Mouse (Mus musculus): Measurements from ENCODE around the gene Ccdc85b. TPM values are rescaled to one million over a fixed set of nuclear protein-coding genes. Genes with fewer than 3 reads are reported as not detected.
"Not testable (repeated sequence)": the region's sequence is repeated elsewhere in the genome, so short reads cannot be mapped to it uniquely, and the experiment has no call there.

Gene Ccdc85b
- 6.5 and 6.6 TPM in 2 replicates for polyA plus RNA-seq (2014; fragmentation: Nextera tagmentation; extraction: Ambion mirVana)

GRCm38 (mm10) chr19:5457746-5458442, at the start of gene Ccdc85b:
Gene Ccdc85b, minus strand, starts transcription at chr19:5457894.
- DNase-seq (ENCODE audit: low spot score) (no peak), ATAC-seq (replicated peaks; ENCODE audit: low FRiP score) (peak; percentile 11; the same call in 1 of the 2 replicates)
- Histone ChIP-seq H3K4me2 (ENCODE audit: low read depth, low read length, severe bottlenecking) (peak within 1 kb of the TSS; percentile 99), H3K9ac (ENCODE audit: low read length) (peak within 1 kb of the TSS; percentile 79), H3K27me3 (ENCODE audit: control insufficient read depth, insufficient read depth, low read length) (peaks cover 6% of the 10 kb centered on the region; the same call in 1 of the 2 replicates), H3K4me3 (ENCODE audit: low read depth, low read length) (peak within 1 kb of the TSS; percentile 77), H3K4me1 (replicated peaks; ENCODE audit: control insufficient read depth, insufficient read depth, low read length) (peaks cover 21% of the 10 kb centered on the region; the same call in 1 of the 2 replicates), H3K27ac (ENCODE audit: low read depth, low read length) (peak within 1 kb of the TSS; percentile 74), H3K9me3 (ENCODE audit: control insufficient read depth, low read length) (no peaks in the 10 kb centered on the region), H3K36me3 (ENCODE audit: control insufficient read depth, insufficient read depth, low read length) (no peaks in the 10 kb centered on the region)
- 18% methylated on average over 14 of the region's 14 CpGs for WGBS

GRCm38 (mm10) chr19:5503687-5504086, 46.0 kb upstream of the Ccdc85b start, which contains the start of gene 1700020D05Rik:
Gene 1700020D05Rik, minus strand, starts transcription at chr19:5503787.
- ATAC-seq (replicated peaks; ENCODE audit: low FRiP score) = no peak
- no peak within 1 kb of the TSS for H3K27ac ChIP-seq (ENCODE audit: low read depth, low read length)
- no peak for DNase-seq (ENCODE audit: low spot score)
- WGBS = 65% methylated on average over 17 of the region's 17 CpGs
- no peak within 1 kb of the TSS for H3K9ac ChIP-seq (ENCODE audit: low read length)
- no peaks in the 10 kb centered on the region for H3K4me1 ChIP-seq (replicated peaks; ENCODE audit: control insufficient read depth, insufficient read depth, low read length)
- no peak within 1 kb of the TSS for H3K4me2 ChIP-seq (ENCODE audit: low read depth, low read length, severe bottlenecking)
- H3K36me3 ChIP-seq (ENCODE audit: control insufficient read depth, insufficient read depth, low read length) = no peaks in the 10 kb centered on the region
- H3K9me3 ChIP-seq (ENCODE audit: control insufficient read depth, low read length) = no peaks in the 10 kb centered on the region; the same call in 1 of the 2 replicates
- H3K4me3 ChIP-seq (ENCODE audit: low read depth, low read length) = no peak within 1 kb of the TSS
- H3K27me3 ChIP-seq (ENCODE audit: control insufficient read depth, insufficient read depth, low read length) = no peaks in the 10 kb centered on the region

GRCm38 (mm10) chr19:5500330-5500875, 42.7 kb upstream of the Ccdc85b start:
- ATAC-seq (replicated peaks; ENCODE audit: low FRiP score) (no peak), DNase-seq (ENCODE audit: low spot score) (no peak)

GRCm38 (mm10) chr19:5496052-5496370, 38.3 kb upstream of the Ccdc85b start:
- WGBS = 90% methylated on average over 16 of the region's 16 CpGs
- DNase-seq (ENCODE audit: low spot score) = no peak
- Histone ChIP-seq H3K4me3 (ENCODE audit: low read depth, low read length) (no peak overlapping the region), H3K9me3 (ENCODE audit: control insufficient read depth, low read length) (no peaks in the 10 kb centered on the region), H3K4me2 (ENCODE audit: low read depth, low read length, severe bottlenecking) (no peak overlapping the region), H3K27me3 (ENCODE audit: control insufficient read depth, insufficient read depth, low read length) (no peaks in the 10 kb centered on the region), H3K27ac (ENCODE audit: low read depth, low read length) (no peak overlapping the region), H3K4me1 (replicated peaks; ENCODE audit: control insufficient read depth, insufficient read depth, low read length) (peaks cover 4% of the 10 kb centered on the region; the same call in 1 of the 2 replicates), H3K9ac (ENCODE audit: low read length) (no peak overlapping the region), H3K36me3 (ENCODE audit: control insufficient read depth, insufficient read depth, low read length) (peaks cover 12% of the 10 kb centered on the region)
- no peak for ATAC-seq (replicated peaks; ENCODE audit: low FRiP score)

More at GRCm38 (mm10) chr19:5500330-5500875, 42.7 kb upstream of the Ccdc85b start:
- H3K27me3 ChIP-seq (ENCODE audit: control insufficient read depth, insufficient read depth, low read length) = no peaks in the 10 kb centered on the region
- H3K4me2 ChIP-seq (ENCODE audit: low read depth, low read length, severe bottlenecking) = no peak overlapping the region
- peaks cover 3% of the 10 kb centered on the region; the same call in 1 of the 2 replicates for H3K36me3 ChIP-seq (ENCODE audit: control insufficient read depth, insufficient read depth, low read length)
- 87% methylated on average over 2 of the region's 2 CpGs for WGBS
- no peak overlapping the region for H3K4me3 ChIP-seq (ENCODE audit: low read depth, low read length)
- no peaks in the 10 kb centered on the region for H3K4me1 ChIP-seq (replicated peaks; ENCODE audit: control insufficient read depth, insufficient read depth, low read length)
- H3K27ac ChIP-seq (ENCODE audit: low read depth, low read length) = no peak overlapping the region
- no peak overlapping the region for H3K9ac ChIP-seq (ENCODE audit: low read length)
- H3K9me3 ChIP-seq (ENCODE audit: control insufficient read depth, low read length) = no peaks in the 10 kb centered on the region

GRCm38 (mm10) chr19:5495353-5496051, 37.8 kb upstream of the Ccdc85b start:
- no peak overlapping the region for H3K9ac ChIP-seq (ENCODE audit: low read length)
- H3K4me1 ChIP-seq (replicated peaks; ENCODE audit: control insufficient read depth, insufficient read depth, low read length) = peaks cover 4% of the 10 kb centered on the region; the same call in 1 of the 2 replicates
- 85% methylated on average over 12 of the region's 12 CpGs for WGBS
- H3K27ac ChIP-seq (ENCODE audit: low read depth, low read length) = no peak overlapping the region
- no peak overlapping the region for H3K4me3 ChIP-seq (ENCODE audit: low read depth, low read length)
- H3K4me2 ChIP-seq (ENCODE audit: low read depth, low read length, severe bottlenecking) = no peak overlapping the region
- no peaks in the 10 kb centered on the region for H3K9me3 ChIP-seq (ENCODE audit: control insufficient read depth, low read length)
- DNase-seq (ENCODE audit: low spot score) (no peak), ATAC-seq (replicated peaks; ENCODE audit: low FRiP score) (no peak)
- H3K36me3 ChIP-seq (ENCODE audit: control insufficient read depth, insufficient read depth, low read length) = peaks cover 12% of the 10 kb centered on the region
- no peaks in the 10 kb centered on the region for H3K27me3 ChIP-seq (ENCODE audit: control insufficient read depth, insufficient read depth, low read length)

GRCm38 (mm10) chr19:5494314-5494713, 36.6 kb upstream of the Ccdc85b start:
- H3K4me1 ChIP-seq (replicated peaks; ENCODE audit: control insufficient read depth, insufficient read depth, low read length) = peaks cover 4% of the 10 kb centered on the region; the same call in 1 of the 2 replicates
- H3K4me2 ChIP-seq (ENCODE audit: low read depth, low read length, severe bottlenecking) = no peak overlapping the region
- no peak overlapping the region for H3K4me3 ChIP-seq (ENCODE audit: low read depth, low read length)
- DNase-seq (ENCODE audit: low spot score) (no peak), ATAC-seq (replicated peaks; ENCODE audit: low FRiP score) (no peak)
- peaks cover 12% of the 10 kb centered on the region for H3K36me3 ChIP-seq (ENCODE audit: control insufficient read depth, insufficient read depth, low read length)
- no peak overlapping the region for H3K9ac ChIP-seq (ENCODE audit: low read length)
- H3K9me3 ChIP-seq (ENCODE audit: control insufficient read depth, low read length) = no peaks in the 10 kb centered on the region
- WGBS = 86% methylated on average over 3 of the region's 3 CpGs
- H3K27ac ChIP-seq (ENCODE audit: low read depth, low read length) = no peak overlapping the region
- H3K27me3 ChIP-seq (ENCODE audit: control insufficient read depth, insufficient read depth, low read length) = no peaks in the 10 kb centered on the region

GRCm38 (mm10) chr19:5493301-5493721, 35.6 kb upstream of the Ccdc85b start:
- peaks cover 12% of the 10 kb centered on the region for H3K36me3 ChIP-seq (ENCODE audit: control insufficient read depth, insufficient read depth, low read length)
- H3K4me1 ChIP-seq (replicated peaks; ENCODE audit: control insufficient read depth, insufficient read depth, low read length); H3K9me3 ChIP-seq (ENCODE audit: control insufficient read depth, low read length); H3K9ac ChIP-seq (ENCODE audit: low read length); H3K4me2 ChIP-seq (ENCODE audit: low read depth, low read length, severe bottlenecking); H3K27me3 ChIP-seq (ENCODE audit: control insufficient read depth, insufficient read depth, low read length); H3K27ac ChIP-seq (ENCODE audit: low read depth, low read length); DNase-seq (ENCODE audit: low spot score); ATAC-seq (replicated peaks; ENCODE audit: low FRiP score); H3K4me3 ChIP-seq (ENCODE audit: low read depth, low read length): not testable (repeated sequence)
- 71% methylated on average over 9 of the region's 9 CpGs for WGBS

GRCm38 (mm10) chr19:5492641-5493040, 34.9 kb upstream of the Ccdc85b start:
- H3K9me3 ChIP-seq (ENCODE audit: control insufficient read depth, low read length) = no peaks in the 10 kb centered on the region
- peaks cover 4% of the 10 kb centered on the region; the same call in 1 of the 2 replicates for H3K4me1 ChIP-seq (replicated peaks; ENCODE audit: control insufficient read depth, insufficient read depth, low read length)
- H3K27me3 ChIP-seq (ENCODE audit: control insufficient read depth, insufficient read depth, low read length) = no peaks in the 10 kb centered on the region
- ATAC-seq (replicated peaks; ENCODE audit: low FRiP score) = no peak
- peaks cover 12% of the 10 kb centered on the region for H3K36me3 ChIP-seq (ENCODE audit: control insufficient read depth, insufficient read depth, low read length)
- no peak overlapping the region for H3K27ac ChIP-seq (ENCODE audit: low read depth, low read length)
- WGBS = 87% methylated on average over 4 of the region's 4 CpGs
- H3K9ac ChIP-seq (ENCODE audit: low read length) = no peak overlapping the region
- no peak overlapping the region for H3K4me2 ChIP-seq (ENCODE audit: low read depth, low read length, severe bottlenecking)
- no peak for DNase-seq (ENCODE audit: low spot score)
- H3K4me3 ChIP-seq (ENCODE audit: low read depth, low read length) = no peak overlapping the region
